Mouse (Mus musculus) ES-E14 (cell line): Measurements from ENCODE around the gene Gatad1. TPM values are rescaled to one million over a fixed set of nuclear protein-coding genes. Genes with fewer than 3 reads are reported as not detected.

Source experiments
- DNase-seq: peaks from one replicate; pipeline ENCODE4 v3.0.0-alpha.2; 2013; ENCODE audit warnings: low read depth, low spot score
- H3K27ac ChIP-seq: 2 replicates; pipeline ENCODE4 v1.5.1; 2012; ENCODE audit warnings: low read depth, mild to moderate bottlenecking, low read length, moderate library complexity, mixed read lengths; ENCODE audit not compliant: poor library complexity, insufficient read depth, severe bottlenecking
- H3K36me3 ChIP-seq: 2 replicates; pipeline ENCODE4 v1.6.1; 2012; ENCODE audit warnings: mild to moderate bottlenecking, low read length, moderate library complexity, mixed read lengths; ENCODE audit not compliant: control insufficient read depth, poor library complexity, insufficient read depth, severe bottlenecking
- H3K4me1 ChIP-seq, 2 experiments: fragments of 150-350 bp in 1 of 2; sonication (generic) in 1 of 2; 2 replicates each; pipeline ENCODE4 v1.6.1; 2012; ENCODE audit warnings: low read length in 2 of 2, mild to moderate bottlenecking in 1 of 2, mixed read lengths in 1 of 2; ENCODE audit not compliant: control insufficient read depth in 2 of 2, insufficient read depth in 2 of 2, poor library complexity in 1 of 2
- H3K4me3 ChIP-seq, 2 experiments: fragments of 150-350 bp in 1 of 2; sonication (generic) in 1 of 2; 2 replicates each; pipeline ENCODE4 v1.5.1; 2012; ENCODE audit warnings: low read length in 2 of 2, low read depth in 1 of 2, mild to moderate bottlenecking in 1 of 2, mixed read lengths in 1 of 2; ENCODE audit not compliant: insufficient read depth in 1 of 2, poor library complexity in 1 of 2, severe bottlenecking in 1 of 2
- H3K9ac ChIP-seq: 2 replicates; pipeline ENCODE4 v1.6.1; 2012; ENCODE audit warnings: low read depth, mild to moderate bottlenecking, low read length, mixed read lengths; ENCODE audit not compliant: poor library complexity, insufficient read depth, severe bottlenecking
- H3K9me3 ChIP-seq: fragments of 150-350 bp; sonication (generic); 2 replicates; pipeline ENCODE4 v1.6.1; 2012; ENCODE audit warnings: low read depth, mild to moderate bottlenecking, low read length; ENCODE audit not compliant: control insufficient read depth, insufficient read depth
- CHD2 ChIP-seq: IDR thresholded peaks from 2 replicates; pipeline ENCODE4 v1.6.1; 2014; ENCODE audit warnings: mild to moderate bottlenecking, low read depth, low read length, inconsistent platforms
- HCFC1 ChIP-seq: IDR thresholded peaks from 2 replicates; pipeline ENCODE4 v1.6.1; 2012; ENCODE audit warnings: low read length, inconsistent platforms, borderline replicate concordance; ENCODE audit not compliant: insufficient read depth
- MAFK ChIP-seq: IDR thresholded peaks from 2 replicates; pipeline ENCODE4 v1.6.1; 2014; ENCODE audit warnings: mild to moderate bottlenecking, low read depth, low read length, inconsistent platforms; ENCODE audit not compliant: insufficient read depth
- ZC3H11A ChIP-seq: IDR thresholded peaks from 2 replicates; pipeline ENCODE4 v1.6.1; 2012; ENCODE audit warnings: low read depth, mild to moderate bottlenecking, inconsistent platforms, low read length, borderline replicate concordance
- ZNF384 ChIP-seq: IDR thresholded peaks from 2 replicates; pipeline ENCODE4 v1.6.1; 2012; ENCODE audit warnings: low read depth, low read length, inconsistent platforms
- in situ Hi-C, 2 experiments: fragments of 600-800 bp; cut with MboI; formaldehyde crosslinking; loops; one replicate each; pipeline ENCODE4 v1.15.1; 2025; ENCODE audit warnings: low sequenced_read_pairs in 2 of 2, inconsistent platforms in 1 of 2; ENCODE audit not compliant: unreplicated experiment in 2 of 2
- total RNA-seq: library from RNA; depleted of rRNA; stranded (reverse); fragments of 300-350 nt; gene quantifications from 2 replicates; pipeline ENCODE4 v1.2.3, GENCODE M21; 2012

Gatad1 gene
- total RNA-seq, 1 experiment, result 90.0 TPM

GRCm38 (mm10) chr5:3633315-3633714 lies 23.7 kb downstream of the Gatad1 start:
- TF ChIP-seq MAFK (no peak), CHD2 (no peak), HCFC1 (no peak), ZC3H11A (no peak), ZNF384 (no peak)
- H3K9me3 ChIP-seq, result no peaks in the 10 kb centered on the region
- no peaks in the 10 kb centered on the region for H3K36me3 ChIP-seq
- H3K27ac ChIP-seq, result no peak overlapping the region
- in situ Hi-C loops, result no loop called here
- H3K4me1 ChIP-seq, result peaks cover 0 to 2% of the 10 kb centered on the region in 2 experiments; a peak in 1 of 4 replicates
- H3K9ac ChIP-seq, result peak overlapping the region; percentile 64; the same call in 1 of the 2 replicates
- no peak overlapping the region for H3K4me3 ChIP-seq
- no peak for DNase-seq

DNA sequence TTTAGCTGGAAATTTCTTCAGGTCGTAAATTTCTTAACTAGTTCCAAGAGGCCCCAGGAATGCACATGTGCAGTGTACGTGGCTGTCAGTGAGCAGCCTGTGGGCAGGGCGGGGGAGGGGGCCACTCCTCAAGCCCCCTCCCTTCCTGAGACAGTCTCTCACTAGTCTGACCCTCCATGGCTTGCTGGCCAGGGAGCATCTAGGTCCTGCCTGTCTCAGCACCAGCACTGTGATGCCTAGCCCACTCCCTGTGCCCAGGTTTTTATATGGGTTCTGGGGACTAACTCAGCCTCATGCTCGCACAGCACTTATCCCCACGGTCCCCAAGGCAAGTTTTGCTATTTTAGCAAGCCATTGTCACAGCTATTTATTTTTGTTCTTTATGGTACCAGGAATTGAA lies 24.7 kb downstream of the Gatad1 start:
- 0 out of 2 replicates have a peak, but pooled peaks cover 1% of the 10 kb centered on the region for H3K36me3 ChIP-seq

DNA sequence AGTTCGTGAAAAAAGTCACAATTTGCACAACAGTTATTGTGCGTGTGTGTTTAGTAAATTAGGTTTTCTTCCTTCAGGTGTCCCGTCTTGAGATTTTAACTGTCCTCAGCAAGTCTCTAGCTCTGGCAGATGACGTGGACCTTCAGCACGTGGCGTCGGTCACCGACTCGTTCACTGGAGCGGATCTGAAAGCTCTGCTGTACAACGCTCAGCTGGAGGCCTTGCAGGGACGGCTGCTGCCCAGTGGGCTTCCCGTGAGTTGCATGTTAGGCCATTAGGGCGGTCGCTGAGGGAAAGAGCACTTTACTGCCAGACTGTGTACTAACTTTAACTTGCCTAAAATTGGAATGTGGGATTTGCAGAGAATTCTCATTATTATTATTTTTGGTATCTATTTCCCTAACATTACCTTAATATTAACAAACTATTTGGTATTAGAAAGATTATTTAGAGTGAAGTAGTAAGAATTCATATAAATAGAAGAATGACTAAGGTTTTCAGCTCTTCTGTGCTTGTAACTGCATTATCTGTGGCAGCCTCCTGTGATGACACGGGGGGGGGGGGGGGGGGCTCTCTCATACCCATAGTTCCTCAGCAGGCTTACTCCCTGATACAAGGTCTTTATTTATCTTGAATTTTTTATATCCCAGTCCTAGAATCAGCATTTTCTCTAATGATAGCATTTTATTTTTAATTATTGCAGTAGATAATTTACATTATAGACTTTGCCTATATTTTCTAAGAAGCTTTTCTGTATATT lies 25.3 kb downstream of the Gatad1 start:
- no peaks in the 10 kb centered on the region for H3K9me3 ChIP-seq
- no peak for DNase-seq
- H3K4me3 ChIP-seq, result no peak overlapping the region
- in situ Hi-C loops, result no loop called here
- no peak overlapping the region for H3K9ac ChIP-seq
- H3K27ac ChIP-seq, result no peak overlapping the region
- H3K36me3 ChIP-seq, result 0 out of 2 replicates have a peak, but pooled peaks cover 1% of the 10 kb centered on the region
- H3K4me1 ChIP-seq, result peaks cover 0 to 2% of the 10 kb centered on the region in 2 experiments; a peak in 1 of 4 replicates
- TF ChIP-seq ZNF384 (no peak), CHD2 (no peak), MAFK (no peak), HCFC1 (no peak), ZC3H11A (no peak)

More for the DNA sequence above, 24.7 kb downstream of the Gatad1 start:
- no peak overlapping the region for H3K4me3 ChIP-seq
- no peak overlapping the region for H3K9ac ChIP-seq
- in situ Hi-C loops, result no loop called here
- DNase-seq, result no peak
- H3K9me3 ChIP-seq, result no peaks in the 10 kb centered on the region
- H3K4me1 ChIP-seq, result peaks cover 0 to 2% of the 10 kb centered on the region in 2 experiments; a peak in 1 of 4 replicates
- no peak for TF ChIP-seq HCFC1
- no peak for TF ChIP-seq CHD2
- TF ChIP-seq ZC3H11A, result no peak
- no peak for TF ChIP-seq MAFK
- TF ChIP-seq ZNF384, result no peak
- H3K27ac ChIP-seq, result no peak overlapping the region

- Histone ChIP-seq H3K4me1 (peaks cover 0 to 2% of the 10 kb centered on the region in 2 experiments; a peak in 1 of 4 replicates), H3K9ac (no peak overlapping the region), H3K27ac (no peak overlapping the region), H3K4me3 (no peak overlapping the region), H3K36me3 (0 out of 2 replicates have a peak, but pooled peaks cover 1% of the 10 kb centered on the region), H3K9me3 (no peaks in the 10 kb centered on the region)
- TF ChIP-seq ZC3H11A (no peak), MAFK (no peak), CHD2 (no peak), HCFC1 (no peak), ZNF384 (no peak)
- in situ Hi-C loops, result no loop called here
- no peak for DNase-seq
These were observed 26.9 kb downstream of the Gatad1 start for GRCm38 (mm10) chr5:3630055-3630454.
